Mouse (Mus musculus): ENCODE data around the gene Cinp. TPM values are rescaled to one million over a fixed set of nuclear protein-coding genes. Genes with fewer than 3 reads are reported as not detected.
A peak's percentile ranks its signal among the peaks of the same experiment; 100 is the strongest.

Gene Cinp
- total and polyA plus RNA-seq, 3 experiments: 162 to 210 TPM; not detected in 1

- Histone ChIP-seq H3K9me3 (replicated peaks; ENCODE audit: insufficient read depth, low read length) (no peaks in the 10 kb centered on the region), H3K4me3 (ENCODE audit: control insufficient read depth in 1 of 2, insufficient read depth in 1 of 2, low read depth in 2 of 2, low read length in 2 of 2) (peak overlapping the region; percentile 77 to 97), H3K79me2 (ENCODE audit: control insufficient read depth, insufficient read depth, low read length, poor library complexity) (peaks cover 37% of the 10 kb centered on the region), H3K27me3 (ENCODE audit: control insufficient read depth in 1 of 2, insufficient read depth in 2 of 2, low read length in 2 of 2) (no peaks in the 10 kb centered on the region), H3K27ac (ENCODE audit: control insufficient read depth, low read depth, low read length) (peak overlapping the region; percentile 54), H3K36me3 (ENCODE audit: control insufficient read depth in 1 of 2, insufficient read depth in 2 of 2, low read length in 2 of 2) (peaks cover 0 to 10% of the 10 kb centered on the region in 2 experiments; a peak in 2 of 4 replicates), H3K9ac (ENCODE audit: control insufficient read depth, low read depth, low read length, poor library complexity, severe bottlenecking) (peak overlapping the region; percentile 86), H3K4me1 (ENCODE audit: control insufficient read depth in 1 of 2, insufficient read depth in 2 of 2, low read length in 2 of 2) (peaks cover 0 to 10% of the 10 kb centered on the region in 2 experiments; a peak in 3 of 4 replicates)
- TF ChIP-seq GATA1 (IDR thresholded peaks at IDR 0.05; ENCODE audit: low read depth, low read length) (no peak), CHD1 (IDR thresholded peaks at IDR 0.05; ENCODE audit: low read depth, low read length) (no peak), MYC (IDR thresholded peaks at IDR 0.05; ENCODE audit: low read depth, low read length) (peak; percentile 62; the same call in 1 of the 2 replicates)
- peak; percentile 59 for DNase-seq (ENCODE audit: low read depth, low spot score)
Measured at GRCm38 (mm10) chr12:110888606-110889005, 339 bp downstream of the Cinp start.

DNA sequence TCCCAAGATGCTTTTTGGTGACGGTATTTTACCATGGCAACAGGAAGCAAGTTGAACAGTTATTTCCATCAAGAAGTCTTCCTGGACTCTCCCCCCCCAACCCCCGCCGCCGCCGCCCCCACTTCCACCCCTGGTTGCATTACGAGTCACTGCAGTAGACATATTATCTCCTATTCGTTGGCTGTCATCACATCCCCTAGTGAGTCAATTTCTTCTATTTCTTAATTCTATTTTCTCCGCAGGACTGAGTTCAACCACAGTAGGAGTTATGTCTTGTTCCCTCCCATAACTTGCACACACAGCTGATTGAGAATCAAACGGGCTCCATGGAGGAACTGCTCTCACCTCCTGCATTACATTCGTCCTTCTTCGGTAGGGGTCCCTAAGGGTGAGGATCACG is 839 bp downstream of the Cinp start:
- Histone ChIP-seq H3K4me3 (ENCODE audit: control insufficient read depth in 1 of 2, insufficient read depth in 1 of 2, low read depth in 2 of 2, low read length in 2 of 2) (peak overlapping the region; percentile 77 to 97), H3K4me1 (ENCODE audit: control insufficient read depth in 1 of 2, insufficient read depth in 2 of 2, low read length in 2 of 2) (peaks cover 0 to 10% of the 10 kb centered on the region in 2 experiments; a peak in 3 of 4 replicates), H3K27ac (ENCODE audit: control insufficient read depth, low read depth, low read length) (peak overlapping the region; percentile 54), H3K27me3 (ENCODE audit: control insufficient read depth in 1 of 2, insufficient read depth in 2 of 2, low read length in 2 of 2) (no peaks in the 10 kb centered on the region), H3K9me3 (replicated peaks; ENCODE audit: insufficient read depth, low read length) (no peaks in the 10 kb centered on the region), H3K36me3 (ENCODE audit: control insufficient read depth in 1 of 2, insufficient read depth in 2 of 2, low read length in 2 of 2) (peaks cover 0 to 10% of the 10 kb centered on the region in 2 experiments; a peak in 2 of 4 replicates), H3K9ac (ENCODE audit: control insufficient read depth, low read depth, low read length, poor library complexity, severe bottlenecking) (peak overlapping the region; percentile 86), H3K79me2 (ENCODE audit: control insufficient read depth, insufficient read depth, low read length, poor library complexity) (peaks cover 37% of the 10 kb centered on the region)
- DNase-seq (ENCODE audit: low read depth, low spot score): no peak
- TF ChIP-seq CHD2 (IDR thresholded peaks at IDR 0.05; ENCODE audit: low read length) (no peak), SIN3A (IDR thresholded peaks at IDR 0.05; ENCODE audit: low read length) (peak; percentile 46; the same call in 1 of the 2 replicates)

DNA sequence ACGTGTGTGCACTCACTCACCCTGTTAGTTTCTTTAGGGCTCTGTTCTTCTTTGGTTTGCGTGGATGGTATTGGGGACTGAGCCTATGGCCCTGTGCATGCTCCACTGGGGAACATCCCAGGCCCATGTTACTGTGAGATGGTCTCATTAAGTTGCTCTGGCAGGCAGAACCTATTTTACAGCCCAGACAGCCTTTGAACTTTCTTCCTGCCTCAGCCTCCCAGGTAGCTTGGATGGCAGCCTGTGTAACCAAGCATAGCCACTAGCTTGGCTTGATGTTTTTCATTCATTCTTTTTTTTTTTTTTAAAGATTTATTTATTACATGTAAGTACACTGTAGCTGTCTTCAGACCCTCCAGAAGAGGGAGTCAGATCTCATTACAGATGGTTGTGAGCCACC is 3.7 kb downstream of the Cinp start:
- Histone ChIP-seq H3K4me1 (ENCODE audit: control insufficient read depth in 1 of 2, insufficient read depth in 2 of 2, low read length in 2 of 2) (peaks cover 0 to 9% of the 10 kb centered on the region in 2 experiments; a peak in 3 of 4 replicates), H3K9ac (ENCODE audit: control insufficient read depth, low read depth, low read length, poor library complexity, severe bottlenecking) (no peak overlapping the region), H3K79me2 (ENCODE audit: control insufficient read depth, insufficient read depth, low read length, poor library complexity) (peaks cover 35% of the 10 kb centered on the region), H3K36me3 (ENCODE audit: control insufficient read depth in 1 of 2, insufficient read depth in 2 of 2, low read length in 2 of 2) (peaks cover 5 to 10% of the 10 kb centered on the region in 2 experiments), H3K27me3 (ENCODE audit: control insufficient read depth in 1 of 2, insufficient read depth in 2 of 2, low read length in 2 of 2) (no peaks in the 10 kb centered on the region), H3K4me3 (ENCODE audit: control insufficient read depth in 1 of 2, insufficient read depth in 1 of 2, low read depth in 2 of 2, low read length in 2 of 2) (no peak overlapping the region), H3K9me3 (replicated peaks; ENCODE audit: insufficient read depth, low read length) (no peaks in the 10 kb centered on the region), H3K27ac (ENCODE audit: control insufficient read depth, low read depth, low read length) (no peak overlapping the region)
- DNase-seq (ENCODE audit: low read depth, low spot score): no peak
- TF ChIP-seq E2F4 (IDR thresholded peaks at IDR 0.05; ENCODE audit: borderline replicate concordance, low read depth, low read length) (no peak), MYB (IDR thresholded peaks at IDR 0.05; ENCODE audit: low read depth, low read length) (no peak), CTCF (IDR thresholded peaks at IDR 0.05 in 2 of 3, conservative IDR thresholded peaks at IDR 0.05 in 1 of 3; ENCODE audit: control insufficient read depth in 1 of 3, insufficient read depth in 1 of 3, low read depth in 2 of 3, low read length in 3 of 3, poor library complexity in 1 of 3, severe bottlenecking in 1 of 3) (no peak), MAX (IDR thresholded peaks at IDR 0.05; ENCODE audit: low read length) (no peak), RAD21 (IDR thresholded peaks at IDR 0.05; ENCODE audit: low read depth, low read length) (no peak), BHLHE40 (IDR thresholded peaks at IDR 0.05; ENCODE audit: borderline replicate concordance, low read depth, low read length) (no peak)
